19 mouse cellular contexts compared by ENCODE assay signal in the genomic region with DNA sequence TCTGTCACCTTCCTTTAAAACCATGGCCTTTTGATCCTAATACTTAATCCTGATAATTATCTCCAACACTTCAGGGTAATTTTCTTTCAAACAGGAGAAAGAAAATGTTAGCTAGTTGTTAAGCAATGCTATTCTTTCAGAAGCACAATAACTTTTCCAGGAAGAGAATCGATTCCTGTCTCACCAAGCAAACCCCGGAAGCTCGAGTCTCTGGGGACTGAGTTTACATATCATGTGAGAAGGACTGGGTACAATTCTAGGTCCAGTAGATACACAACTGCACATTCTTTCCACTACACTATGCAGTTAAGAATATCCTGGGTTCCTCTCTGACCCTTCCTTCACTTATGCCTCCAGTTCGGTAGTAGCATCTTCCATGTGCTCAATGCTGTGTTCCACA. TPM values are rescaled to one million over a fixed set of nuclear protein-coding genes. Genes with fewer than 3 reads are reported as not detected.
DNase-seq lines count a peak whose midpoint lies in the region; ATAC-seq and TF ChIP-seq lines count a peak whose summit lies in the region.
"Had no signal": no experiment of that assay in that cellular context is flagged by ENCODE, and none has a peak within 500 bp of the region (broad histone marks: within the 10 kb centered on the region; RNA-seq: fewer than 3 reads in every experiment).

No protein-coding gene starts in this region.

- peak; percentile 6 to 8 for DNase-seq in spleen, postnatal 36 days (ENCODE audit: low spot score in 2 of 2)
- DNase-seq in spleen, adult 18-20 months, result no peak
- no peak for DNase-seq in embryonic facial prominence, embryonic 10.5 days (ENCODE audit: low spot score)
- peak; percentile 11 for DNase-seq in stomach, postnatal 0 days (ENCODE audit: low spot score)
- no peak for DNase-seq in ovary, postnatal 36 days (ENCODE audit: low spot score)
- no peak for DNase-seq in right cerebral cortex, postnatal 25 days
- DNase-seq: adrenal gland, adult 8-10 months; adrenal gland, postnatal 14 days; adrenal gland, postnatal 36 days had no signal

- ATAC-seq in stomach, postnatal 0 days (ENCODE audit: low FRiP score, low TSS enrichment), result no peak
- ATAC-seq: activated CD4-positive, CD25-positive, alpha-beta regulatory T cell, adult 4 months; forebrain, embryonic 14.5 days; forebrain, embryonic 16.5 days; Patski had no signal

- H3K27ac ChIP-seq in embryonic facial prominence, embryonic 10.5 days (replicated peaks), result 0 out of 2 replicates have a peak overlapping the region, but pooled peaks have one; percentile 16
- H3K27ac ChIP-seq in stomach, postnatal 0 days (replicated peaks), result no peak overlapping the region
- H3K27ac ChIP-seq: embryonic facial prominence, embryonic 13.5 days; embryonic facial prominence, embryonic 15.5 days; forebrain, embryonic 10.5 days; forebrain, embryonic 12.5 days had no signal

- peaks cover 18% of the 10 kb centered on the region for H3K4me1 ChIP-seq in embryonic facial prominence, embryonic 10.5 days
- no peaks in the 10 kb centered on the region for H3K4me1 ChIP-seq in stomach, postnatal 0 days (replicated peaks; ENCODE audit: control insufficient read depth, insufficient read depth)

- TF ChIP-seq CTCF in stomach, postnatal 0 days (IDR thresholded peaks at IDR 0.05; ENCODE audit: low read depth), result no peak

- no peak overlapping the region for H3K4me2 ChIP-seq in stomach, postnatal 0 days (replicated peaks; ENCODE audit: low read depth)
- H3K4me2 ChIP-seq: embryonic facial prominence, embryonic 13.5 days; embryonic facial prominence, embryonic 15.5 days; forebrain, embryonic 12.5 days had no signal

- H3K36me3 ChIP-seq in embryonic facial prominence, embryonic 10.5 days (replicated peaks), result no peaks in the 10 kb centered on the region
- H3K36me3 ChIP-seq in stomach, postnatal 0 days (ENCODE audit: control insufficient read depth, insufficient read depth, low read length), result no peaks in the 10 kb centered on the region
- H3K36me3 ChIP-seq: embryonic facial prominence, embryonic 13.5 days; embryonic facial prominence, embryonic 15.5 days; forebrain, embryonic 10.5 days; forebrain, embryonic 12.5 days; G1E had no signal

- no peak overlapping the region for H3K9ac ChIP-seq in stomach, postnatal 0 days (ENCODE audit: low read length)
- H3K9ac ChIP-seq: embryonic facial prominence, embryonic 13.5 days; embryonic facial prominence, embryonic 15.5 days; forebrain, embryonic 12.5 days had no signal

- no peak overlapping the region for H3K4me3 ChIP-seq in embryonic facial prominence, embryonic 10.5 days
- no peak overlapping the region for H3K4me3 ChIP-seq in stomach, postnatal 0 days (ENCODE audit: low read depth, low read length)
- H3K4me3 ChIP-seq: embryonic facial prominence, embryonic 13.5 days; embryonic facial prominence, embryonic 15.5 days; erythroblast, embryonic 14.5 days; forebrain, embryonic 10.5 days; forebrain, embryonic 12.5 days had no signal

- no peaks in the 10 kb centered on the region for H3K9me3 ChIP-seq in embryonic facial prominence, embryonic 10.5 days
- H3K9me3 ChIP-seq in stomach, postnatal 0 days (ENCODE audit: control insufficient read depth, low read length), result no peaks in the 10 kb centered on the region
- H3K9me3 ChIP-seq: embryonic facial prominence, embryonic 13.5 days; embryonic facial prominence, embryonic 15.5 days; forebrain, embryonic 10.5 days; forebrain, embryonic 12.5 days; G1E had no signal

- no peak for TF ChIP-seq EP300 in stomach, postnatal 0 days (optimal IDR thresholded peaks at IDR 0.05)

- no peaks in the 10 kb centered on the region for H3K27me3 ChIP-seq in embryonic facial prominence, embryonic 10.5 days (replicated peaks; ENCODE audit: low read depth, poor library complexity, severe bottlenecking)
- H3K27me3 ChIP-seq in stomach, postnatal 0 days (ENCODE audit: control insufficient read depth, insufficient read depth, low read length), result no peaks in the 10 kb centered on the region
- H3K27me3 ChIP-seq: embryonic facial prominence, embryonic 13.5 days; embryonic facial prominence, embryonic 15.5 days; forebrain, embryonic 12.5 days; Patski had no signal

- WGBS in embryonic facial prominence, embryonic 10.5 days, result 72% methylated on average over 4 of the region's 4 CpGs
- WGBS in stomach, postnatal 0 days, result 51% methylated on average over 4 of the region's 4 CpGs

RNA-seq across cellular contexts. Expression of a gene that starts 29.7 kb away (rescaled TPM):
- polyA plus RNA-seq in embryonic facial prominence, embryonic 10.5 days (2016; fragmentation: Nextera tagmentation; extraction: Ambion mirVana), result 33.1 and 33.4 TPM in 2 replicates
- 58.3 and 67.7 TPM in 2 replicates for polyA plus RNA-seq in stomach, postnatal 0 days (2015; fragmentation: Nextera tagmentation; extraction: Ambion mirVana)
- polyA plus RNA-seq: activated CD4-positive, CD25-positive, alpha-beta regulatory T cell, adult 4 months; erythroblast, embryonic 14.5 days; G1E had no signal

Comparison
In these comparisons a context has a peak if more than half of its experiments do, and no peak if none do; other contexts are left out.
1. DNase-seq: peak in spleen, postnatal 36 days (2 of 2) and stomach, postnatal 0 days (single experiment); none in spleen, adult 18-20 months (0 of 2), embryonic facial prominence, embryonic 10.5 days (single experiment), ovary, postnatal 36 days (single experiment) and right cerebral cortex, postnatal 25 days (single experiment).